Mouse (Mus musculus) T-helper 17 cell (primary cell): Measurements from ENCODE around the gene 4930432M17Rik.

Experiments used
- in situ Hi-C, 2 experiments: fragments of 300-600 bp; cut with MboI, MseI; formaldehyde crosslinking; loops; 1 replicate in 1 of 2; 2 replicates in 1 of 2; pipeline ENCODE4 v1.15.1; 2025; ENCODE audit warnings: high pct_unique_total_duplicates in 2 of 2

4930432M17Rik gene

GRCm38 (mm10) chr3:121672135-121672790, 1.7 kb downstream of the 4930432M17Rik start:
- in situ Hi-C loops: no loop called here

- in situ Hi-C loops: no loop called here
Observed at GRCm38 (mm10) chr3:121678935-121679334, 8.4 kb downstream of the 4930432M17Rik start.

- in situ Hi-C loops: no loop called here
Observed at GRCm38 (mm10) chr3:121679443-121679842, 8.9 kb downstream of the 4930432M17Rik start.

GRCm38 (mm10) chr3:121680187-121680586, 9.6 kb downstream of the 4930432M17Rik start:
- in situ Hi-C loops: no loop called here

GRCm38 (mm10) chr3:121682439-121683411, 12.2 kb downstream of the 4930432M17Rik start:
- in situ Hi-C loops: no loop called here

- in situ Hi-C loops: no loop called here
Observed at GRCm38 (mm10) chr3:121684552-121684951, 14.0 kb downstream of the 4930432M17Rik start.

- in situ Hi-C loops: loop anchor here in 1 of 2 experiments (5.0 kb wide), 1 partner anchor 37 kb away; the partner anchor contains the start of gene F3
Observed at GRCm38 (mm10) chr3:121684963-121685362, 14.4 kb downstream of the 4930432M17Rik start.

- in situ Hi-C loops: loop anchor here in 1 of 2 experiments (5.0 kb wide), 1 partner anchor 36 kb away; the partner anchor contains the start of gene F3
Observed at GRCm38 (mm10) chr3:121685985-121686384, 15.4 kb downstream of the 4930432M17Rik start.

GRCm38 (mm10) chr3:121686408-121686911, 15.9 kb downstream of the 4930432M17Rik start:
- in situ Hi-C loops: loop anchor here in 1 of 2 experiments (5.0 kb wide), 1 partner anchor 36 kb away; the partner anchor contains the start of gene F3

GRCm38 (mm10) chr3:121687741-121688140, 17.2 kb downstream of the 4930432M17Rik start:
- in situ Hi-C loops: loop anchor here in 1 of 2 experiments (5.0 kb wide), 1 partner anchor 35 kb away; the partner anchor contains the start of gene F3

GRCm38 (mm10) chr3:121689029-121689428, 18.5 kb downstream of the 4930432M17Rik start:
- in situ Hi-C loops: loop anchor here in 1 of 2 experiments (5.0 kb wide), 1 partner anchor 33 kb away; the partner anchor contains the start of gene F3

GRCm38 (mm10) chr3:121689697-121690096, 19.1 kb downstream of the 4930432M17Rik start:
- in situ Hi-C loops: loop anchor here in 1 of 2 experiments (5.0 kb wide), 1 partner anchor 33 kb away; the partner anchor contains the start of gene F3

GRCm38 (mm10) chr3:121693001-121693730, 22.6 kb downstream of the 4930432M17Rik start:
- in situ Hi-C loops: no loop called here

- in situ Hi-C loops: no loop called here
Observed at GRCm38 (mm10) chr3:121693746-121694145, 23.2 kb downstream of the 4930432M17Rik start.

- in situ Hi-C loops: no loop called here
Observed at GRCm38 (mm10) chr3:121697169-121697568, 26.6 kb downstream of the 4930432M17Rik start.

- in situ Hi-C loops: no loop called here
Observed at GRCm38 (mm10) chr3:121699401-121699800, 28.8 kb downstream of the 4930432M17Rik start.

GRCm38 (mm10) chr3:121699849-121700248, 29.3 kb downstream of the 4930432M17Rik start:
- in situ Hi-C loops: no loop called here

- in situ Hi-C loops: no loop called here
Observed at GRCm38 (mm10) chr3:121700364-121700952, 29.9 kb downstream of the 4930432M17Rik start.

- in situ Hi-C loops: no loop called here
Observed at GRCm38 (mm10) chr3:121703155-121703879, 32.8 kb downstream of the 4930432M17Rik start.

GRCm38 (mm10) chr3:121703880-121704243, 33.3 kb downstream of the 4930432M17Rik start:
- in situ Hi-C loops: no loop called here
